Mouse (Mus musculus) layer of hippocampus, postnatal 14 days (tissue): ENCODE results near the gene Stk24. TPM values are rescaled to one million over a fixed set of nuclear protein-coding genes. Genes with fewer than 3 reads are reported as not detected.
A peak's percentile ranks its signal among the peaks of the same experiment; 100 is the strongest.

Source experiments
- DNase-seq, 2 experiments: peaks; one replicate each; pipeline ENCODE4 v3.0.0; 2021 to 2022; ENCODE audit warnings: low spot score in 2 of 2, mixed read lengths in 1 of 2
- total RNA-seq, 2 experiments: library from RNA; stranded (reverse); gene quantifications; 2 replicates each; pipeline ENCODE4 v1.2.3; 2021

Gene Stk24
- total RNA-seq, 2 experiments from 2014 or later: 49.9 to 51.0 TPM

DNA sequence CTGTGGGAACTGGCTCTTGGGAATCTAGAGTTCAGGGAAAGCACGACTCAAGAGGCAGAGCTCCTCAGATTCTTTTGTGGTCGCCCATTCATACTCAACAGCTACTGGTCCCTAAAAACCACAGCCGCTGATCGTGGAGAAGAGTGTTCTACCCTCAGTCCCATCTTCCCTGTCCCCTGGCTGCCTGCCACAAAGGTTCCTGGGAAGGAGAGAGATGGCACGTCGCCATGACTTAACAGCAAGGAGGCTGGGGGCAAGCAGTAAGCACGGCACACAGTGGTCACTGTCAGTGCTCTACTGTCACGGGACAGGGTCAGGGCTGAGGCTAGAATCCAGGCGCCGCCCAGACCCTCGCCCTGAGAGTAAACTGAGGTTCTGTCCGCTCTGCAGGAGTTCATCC lies 104.8 kb downstream of the Stk24 start:
- no peak for DNase-seq

DNA sequence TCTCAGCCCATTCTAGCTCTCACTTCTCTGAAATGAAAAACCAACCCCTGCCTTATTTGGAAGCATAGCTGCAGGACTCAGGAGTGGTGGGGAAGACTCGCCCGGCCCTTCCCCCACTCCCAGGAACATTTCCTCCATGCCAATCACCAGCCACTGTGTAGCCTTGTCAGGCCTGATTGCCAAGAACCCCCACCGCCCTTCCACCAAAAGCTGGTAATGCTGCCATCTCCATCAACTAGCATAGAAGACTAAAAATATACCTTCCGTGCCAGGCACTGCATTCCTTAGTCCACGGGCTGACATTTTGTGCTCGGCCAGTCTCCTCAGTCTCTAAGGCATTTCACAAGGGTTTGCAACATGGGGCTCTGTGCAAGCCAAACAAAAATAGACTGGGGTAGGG lies 109.3 kb downstream of the Stk24 start:
- DNase-seq: no peak

DNA sequence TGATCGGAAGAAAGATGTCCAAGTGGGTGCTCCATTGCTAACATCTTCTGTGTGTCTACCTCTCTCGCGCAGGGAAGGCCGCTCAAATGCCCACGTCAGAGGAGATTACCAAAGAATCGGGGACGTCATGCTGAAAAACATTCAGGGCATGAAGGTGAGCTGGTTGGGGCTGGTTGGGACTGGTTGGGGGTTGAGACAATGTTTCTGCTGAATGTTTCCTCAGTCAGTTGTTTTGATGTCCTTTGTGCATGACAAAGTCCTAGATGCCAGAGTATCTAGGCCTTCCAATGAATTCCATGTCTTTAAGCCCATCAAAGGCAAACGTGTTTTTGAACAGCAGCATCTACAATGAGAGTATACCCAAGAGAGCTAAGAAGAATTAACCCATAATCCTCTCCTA lies 112.0 kb downstream of the Stk24 start:
- DNase-seq: no peak

GRCm38 (mm10) chr14:121264453-121264852 lies 115.4 kb downstream of the Stk24 start:
- DNase-seq: no peak

DNA sequence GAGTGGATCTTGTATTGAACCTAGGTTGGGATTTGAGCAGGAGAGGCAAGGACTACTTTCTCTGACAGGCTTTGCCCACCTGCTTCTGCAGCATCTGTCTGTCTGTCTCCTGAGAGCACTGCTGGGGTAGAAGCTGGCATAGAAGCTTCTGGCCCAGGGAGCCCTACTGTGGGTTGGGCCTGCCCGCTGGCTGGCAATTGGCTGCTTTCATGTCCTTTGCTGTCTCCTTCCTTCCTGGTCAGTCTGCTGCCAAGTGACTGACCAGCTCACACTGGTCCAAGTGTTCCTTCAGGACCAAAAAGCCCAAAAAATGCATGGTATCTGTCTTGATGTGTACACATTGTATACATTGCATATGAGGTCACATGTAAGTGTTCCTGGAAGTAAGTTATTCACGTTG lies 115.9 kb downstream of the Stk24 start:
- DNase-seq: no peak

- DNase-seq: no peak
Measured at GRCm38 (mm10) chr14:121262606-121263005, 117.2 kb downstream of the Stk24 start.

GRCm38 (mm10) chr14:121261229-121261879 lies 118.5 kb downstream of the Stk24 start:
- no peak for DNase-seq

- DNase-seq: peak; percentile 56 to 75
Measured at GRCm38 (mm10) chr14:121259789-121260188, 120.0 kb downstream of the Stk24 start.

DNA sequence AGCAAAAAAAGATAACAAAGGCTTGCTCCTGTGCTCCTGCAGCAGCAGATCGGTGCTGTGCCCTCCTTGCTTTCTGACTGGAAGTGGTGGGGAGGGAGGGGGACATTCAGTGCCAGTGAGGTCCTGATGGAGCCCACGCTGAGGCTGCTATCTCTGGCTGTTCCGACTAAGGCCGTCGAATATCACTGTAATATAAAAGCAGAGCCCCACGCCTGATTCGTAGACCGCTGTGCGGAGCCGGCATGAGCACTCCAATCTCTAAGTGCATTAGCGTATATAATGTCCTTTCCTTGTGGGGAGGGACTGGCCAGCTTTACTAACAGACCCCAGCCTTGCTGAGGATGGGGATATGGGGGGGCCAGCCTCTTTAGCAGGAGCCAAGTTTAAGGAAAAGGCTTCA lies 120.5 kb downstream of the Stk24 start:
- no peak for DNase-seq

GRCm38 (mm10) chr14:121256896-121257295 lies 122.9 kb downstream of the Stk24 start:
- DNase-seq: no peak

GRCm38 (mm10) chr14:121255469-121255868 lies 124.3 kb downstream of the Stk24 start:
- DNase-seq: no peak

DNA sequence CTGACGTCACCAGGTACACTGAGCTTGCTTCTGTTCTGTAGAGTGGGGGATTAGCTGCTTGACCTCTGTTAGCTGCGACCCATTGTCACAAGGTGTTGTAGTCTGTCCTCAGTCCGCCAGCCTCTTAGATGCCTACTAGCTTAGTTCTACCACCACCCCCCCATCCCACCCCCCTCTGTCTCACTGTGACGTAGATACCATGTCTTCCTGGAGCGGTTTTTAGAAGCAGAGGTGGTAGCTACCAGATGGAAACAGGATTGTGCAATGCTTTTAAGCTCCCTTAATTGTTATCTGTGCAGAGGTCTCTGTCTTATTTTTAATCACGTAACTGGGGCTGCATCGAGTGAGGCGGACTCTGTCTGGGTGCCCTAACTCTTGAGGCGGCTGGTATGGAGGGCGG lies 124.9 kb downstream of the Stk24 start:
- no peak for DNase-seq

- DNase-seq: no peak
Measured at GRCm38 (mm10) chr14:121252542-121252941, 127.3 kb downstream of the Stk24 start.

DNA sequence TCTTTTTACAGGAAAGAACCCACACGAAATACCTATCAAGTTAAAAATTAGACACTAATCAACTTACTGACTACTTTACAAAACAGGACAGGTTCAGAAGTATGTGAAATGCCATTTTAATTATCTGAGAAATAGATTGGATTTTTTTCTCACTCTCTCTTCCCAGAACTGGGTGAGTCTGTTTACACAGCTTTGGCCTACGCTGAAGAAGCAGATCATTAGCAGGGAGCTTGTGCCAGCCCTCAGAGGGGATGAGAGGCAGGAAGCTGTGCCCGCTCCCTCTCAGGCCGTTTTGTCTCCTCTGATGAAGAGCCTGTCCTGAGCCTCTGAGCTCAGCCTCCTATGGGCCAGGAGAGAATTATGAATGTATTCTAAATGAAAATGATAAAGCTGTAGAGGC lies 128.1 kb downstream of the Stk24 start:
- no peak for DNase-seq

DNA sequence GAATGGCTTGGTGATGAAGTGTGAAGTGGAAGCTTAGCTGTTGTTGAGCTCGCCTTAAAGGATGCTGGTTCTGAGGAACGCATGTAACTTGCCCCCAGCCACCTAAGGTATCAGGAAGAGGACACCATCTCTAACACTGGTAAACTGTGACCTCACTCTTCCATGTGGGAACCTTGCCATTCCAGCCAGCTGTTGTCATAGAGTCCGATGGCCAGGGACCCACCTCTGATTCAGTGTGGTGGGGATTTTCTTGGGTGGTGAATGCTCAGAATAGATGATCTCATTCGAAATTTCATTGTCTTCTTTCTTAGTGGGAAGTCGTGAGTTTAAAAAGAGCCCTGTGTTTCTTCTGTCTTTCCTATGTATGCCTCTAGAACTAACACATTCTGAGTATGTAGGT lies 128.7 kb downstream of the Stk24 start:
- DNase-seq: no peak

DNA sequence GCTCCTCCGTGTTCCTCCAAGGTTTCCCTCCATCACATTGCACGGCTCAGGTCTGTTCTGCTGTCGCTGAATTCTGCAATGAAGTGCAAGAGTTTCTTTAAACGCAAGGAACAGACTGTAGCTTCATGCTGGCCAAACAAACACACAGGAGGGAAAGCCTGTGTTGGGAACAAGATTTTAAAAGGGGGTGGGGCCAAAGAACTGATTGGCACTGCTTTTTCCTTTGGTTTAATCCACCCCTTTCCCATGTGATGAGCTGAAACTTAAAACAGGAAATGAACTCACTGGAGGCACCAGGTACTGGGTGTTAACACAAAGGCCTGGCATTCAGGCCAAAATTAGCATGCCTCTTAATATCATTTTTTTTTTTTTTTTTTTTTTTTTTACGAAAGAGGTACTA lies 131.5 kb downstream of the Stk24 start:
- no peak for DNase-seq

DNA sequence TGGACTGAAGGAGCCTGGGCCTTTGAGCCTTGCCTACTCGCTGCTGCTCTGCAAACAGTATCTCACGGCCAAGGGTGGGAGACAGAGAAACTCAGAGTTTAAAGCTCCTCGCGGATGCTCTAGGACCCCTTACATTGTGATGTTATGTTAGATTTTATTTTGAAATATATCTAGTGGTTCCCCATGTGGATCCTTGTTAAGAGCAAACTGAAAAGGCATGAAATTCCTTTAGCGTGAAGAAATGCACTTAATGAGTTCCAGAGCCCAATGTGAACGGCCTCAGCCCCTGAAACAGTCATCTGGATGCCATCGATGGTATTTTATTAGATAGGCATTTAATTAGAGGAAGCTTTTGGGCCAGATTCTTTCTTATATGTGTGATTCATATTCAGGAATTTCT lies 132.5 kb downstream of the Stk24 start:
- no peak for DNase-seq

GRCm38 (mm10) chr14:121246048-121246731 lies 133.6 kb downstream of the Stk24 start:
- no peak for DNase-seq

- no peak for DNase-seq
Measured at GRCm38 (mm10) chr14:121244104-121244503, 135.7 kb downstream of the Stk24 start.

DNA sequence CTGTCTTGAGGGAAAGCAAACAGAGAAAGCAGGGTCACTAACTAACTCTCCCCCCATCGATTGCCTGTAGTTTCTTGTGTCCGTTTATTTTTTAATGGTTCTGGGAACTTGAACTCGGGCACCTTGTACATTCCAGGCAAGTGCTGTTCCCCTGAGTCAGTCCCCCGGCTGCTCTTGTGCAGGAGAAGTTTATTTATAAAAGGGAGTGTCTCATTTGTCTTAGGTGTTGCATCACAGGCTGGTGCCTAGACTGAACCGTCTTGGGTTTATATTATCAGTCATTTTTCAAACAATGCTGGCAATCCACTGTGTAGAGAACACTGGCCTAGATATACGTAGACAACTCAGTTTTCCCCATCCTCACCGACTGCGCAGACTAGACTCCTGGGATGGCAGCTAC lies 140.4 kb downstream of the Stk24 start:
- DNase-seq: no peak

DNA sequence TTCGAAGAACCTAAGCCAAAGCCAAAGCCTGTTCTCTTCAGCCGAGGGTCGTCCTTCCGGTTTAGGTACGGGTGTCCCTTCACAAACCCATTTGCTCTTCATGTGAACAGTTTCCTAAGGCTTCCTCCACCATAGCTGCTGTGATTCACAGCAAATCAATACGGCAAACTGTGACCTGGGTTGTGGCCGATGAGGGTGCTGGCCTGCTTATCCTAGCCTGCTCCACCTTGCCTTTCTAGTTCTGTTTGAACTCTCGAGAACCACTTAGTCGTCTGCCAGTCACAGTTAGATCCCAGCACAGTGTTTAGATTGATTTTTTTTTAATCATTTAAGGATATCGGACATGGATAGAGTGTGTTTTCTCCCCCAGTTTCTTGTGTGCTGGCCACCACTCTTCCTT lies 141.1 kb downstream of the Stk24 start:
- no peak for DNase-seq

GRCm38 (mm10) chr14:121236736-121237135 lies 143.1 kb downstream of the Stk24 start:
- no peak for DNase-seq
